Mouse (Mus musculus): Measurements from ENCODE around the gene Tmem72. TPM values are rescaled to one million over a fixed set of nuclear protein-coding genes. Genes with fewer than 3 reads are reported as not detected.

Gene Tmem72
- polyA plus RNA-seq, 1 experiment from 2014 or later = 0.03 TPM

GRCm38 (mm10) chr6:116636581-116637235 is 80.0 kb downstream of the Tmem72 start:
- Histone ChIP-seq H3K4me2 (no peak overlapping the region), H3K4me3 (ENCODE audit: low read depth, low read length) (no peak overlapping the region), H3K9me3 (ENCODE audit: control insufficient read depth, low read length) (no peaks in the 10 kb centered on the region), H3K36me3 (ENCODE audit: control insufficient read depth, insufficient read depth, low read length) (no peaks in the 10 kb centered on the region), H3K27ac (ENCODE audit: low read depth, low read length) (0 out of 2 replicates have a peak overlapping the region, but pooled peaks have one; percentile 56), H3K4me1 (replicated peaks; ENCODE audit: control insufficient read depth, insufficient read depth, low read length) (peaks cover 13% of the 10 kb centered on the region), H3K9ac (ENCODE audit: low read depth, low read length) (no peak overlapping the region), H3K27me3 (replicated peaks; ENCODE audit: control insufficient read depth, insufficient read depth, low read length) (no peaks in the 10 kb centered on the region; the same call in 1 of the 2 replicates)
- no peak for ATAC-seq (replicated peaks; ENCODE audit: low FRiP score)
- 75% methylated on average over 9 of the region's 9 CpGs for WGBS
- DNase-seq (ENCODE audit: low spot score) = no peak

GRCm38 (mm10) chr6:116635251-116636180 is 81.2 kb downstream of the Tmem72 start:
- peak; percentile 76 for ATAC-seq (replicated peaks; ENCODE audit: low FRiP score)
- Histone ChIP-seq H3K36me3 (ENCODE audit: control insufficient read depth, insufficient read depth, low read length) (no peaks in the 10 kb centered on the region), H3K4me3 (ENCODE audit: low read depth, low read length) (no peak overlapping the region), H3K4me2 (0 out of 2 replicates have a peak overlapping the region, but pooled peaks have one; percentile 1), H3K27me3 (replicated peaks; ENCODE audit: control insufficient read depth, insufficient read depth, low read length) (no peaks in the 10 kb centered on the region; the same call in 1 of the 2 replicates), H3K9ac (ENCODE audit: low read depth, low read length) (no peak overlapping the region), H3K27ac (ENCODE audit: low read depth, low read length) (peak overlapping the region; percentile 57), H3K4me1 (replicated peaks; ENCODE audit: control insufficient read depth, insufficient read depth, low read length) (peaks cover 13% of the 10 kb centered on the region), H3K9me3 (ENCODE audit: control insufficient read depth, low read length) (no peaks in the 10 kb centered on the region)
- peak; percentile 31 for DNase-seq (ENCODE audit: low spot score)
- WGBS = 45% methylated on average over 10 of the region's 10 CpGs

GRCm38 (mm10) chr6:116633741-116634695 is 82.7 kb downstream of the Tmem72 start:
- no peak overlapping the region for H3K4me3 ChIP-seq (ENCODE audit: low read depth, low read length)
- no peaks in the 10 kb centered on the region; the same call in 1 of the 2 replicates for H3K27me3 ChIP-seq (replicated peaks; ENCODE audit: control insufficient read depth, insufficient read depth, low read length)
- no peaks in the 10 kb centered on the region for H3K9me3 ChIP-seq (ENCODE audit: control insufficient read depth, low read length)
- ATAC-seq (replicated peaks; ENCODE audit: low FRiP score) = no peak
- no peaks in the 10 kb centered on the region for H3K36me3 ChIP-seq (ENCODE audit: control insufficient read depth, insufficient read depth, low read length)
- H3K9ac ChIP-seq (ENCODE audit: low read depth, low read length) = no peak overlapping the region
- DNase-seq (ENCODE audit: low spot score) = peak; percentile 28
- no peak overlapping the region for H3K27ac ChIP-seq (ENCODE audit: low read depth, low read length)
- peaks cover 16% of the 10 kb centered on the region for H3K4me1 ChIP-seq (replicated peaks; ENCODE audit: control insufficient read depth, insufficient read depth, low read length)
- 85% methylated on average over 17 of the region's 17 CpGs for WGBS
- no peak overlapping the region for H3K4me2 ChIP-seq

- Histone ChIP-seq H3K36me3 (ENCODE audit: control insufficient read depth, insufficient read depth, low read length) (no peaks in the 10 kb centered on the region; the same call in 1 of the 2 replicates), H3K4me3 (ENCODE audit: low read depth, low read length) (no peak overlapping the region), H3K4me2 (no peak overlapping the region), H3K27me3 (replicated peaks; ENCODE audit: control insufficient read depth, insufficient read depth, low read length) (no peaks in the 10 kb centered on the region; the same call in 1 of the 2 replicates), H3K27ac (ENCODE audit: low read depth, low read length) (no peak overlapping the region), H3K9ac (ENCODE audit: low read depth, low read length) (no peak overlapping the region), H3K9me3 (ENCODE audit: control insufficient read depth, low read length) (no peaks in the 10 kb centered on the region), H3K4me1 (replicated peaks; ENCODE audit: control insufficient read depth, insufficient read depth, low read length) (peaks cover 16% of the 10 kb centered on the region)
- DNase-seq (ENCODE audit: low spot score) (peak; percentile 28), ATAC-seq (replicated peaks; ENCODE audit: low FRiP score) (no peak)
- WGBS = 40% methylated on average over 1 of the region's 1 CpGs
Observed at GRCm38 (mm10) chr6:116632129-116632528, 84.6 kb downstream of the Tmem72 start.

GRCm38 (mm10) chr6:116629766-116630165 is 86.9 kb downstream of the Tmem72 start:
- Histone ChIP-seq H3K4me3 (ENCODE audit: low read depth, low read length) (no peak overlapping the region), H3K4me1 (replicated peaks; ENCODE audit: control insufficient read depth, insufficient read depth, low read length) (peaks cover 3% of the 10 kb centered on the region), H3K9ac (ENCODE audit: low read depth, low read length) (no peak overlapping the region), H3K9me3 (ENCODE audit: control insufficient read depth, low read length) (no peaks in the 10 kb centered on the region), H3K27ac (ENCODE audit: low read depth, low read length) (no peak overlapping the region), H3K36me3 (ENCODE audit: control insufficient read depth, insufficient read depth, low read length) (peaks cover 2% of the 10 kb centered on the region; the same call in 1 of the 2 replicates), H3K27me3 (replicated peaks; ENCODE audit: control insufficient read depth, insufficient read depth, low read length) (no peaks in the 10 kb centered on the region), H3K4me2 (no peak overlapping the region)
- no peak for DNase-seq (ENCODE audit: low spot score)
- ATAC-seq (replicated peaks; ENCODE audit: low FRiP score) = no peak
- 68% methylated on average over 10 of the region's 10 CpGs for WGBS

Small RNA genes within 50 kb of the gene (microRNA-seq; reads per million reads assigned to microRNA genes)
- gene Mir7043 (ENCODE audit: borderline number of aligned reads) = 2.1 reads per million

Other genes with a start within 250 kb of the Tmem72 start
- not detected in 2 replicates for gene Olfr211, start 227.8 kb downstream of the Tmem72 start, polyA plus RNA-seq (2014; fragmentation: Nextera tagmentation; extraction: Ambion mirVana)
- not detected in 2 replicates for gene Olfr212, start 210.4 kb downstream of the Tmem72 start, polyA plus RNA-seq (2014; fragmentation: Nextera tagmentation; extraction: Ambion mirVana)
- gene Olfr213, start 178.5 kb downstream of the Tmem72 start, polyA plus RNA-seq (2014; fragmentation: Nextera tagmentation; extraction: Ambion mirVana) = not detected in 2 replicates
- 0.33 and 0.56 TPM in 2 replicates for gene Gm5580, start 165.8 kb downstream of the Tmem72 start, polyA plus RNA-seq (2014; fragmentation: Nextera tagmentation; extraction: Ambion mirVana)
- not detected in 2 replicates for gene Olfr214, start 162.7 kb downstream of the Tmem72 start, polyA plus RNA-seq (2014; fragmentation: Nextera tagmentation; extraction: Ambion mirVana)
- gene Olfr215, start 132.7 kb downstream of the Tmem72 start, polyA plus RNA-seq (2014; fragmentation: Nextera tagmentation; extraction: Ambion mirVana) = not detected in 2 replicates
- gene Zfp422, start 87.9 kb downstream of the Tmem72 start, polyA plus RNA-seq (2014; fragmentation: Nextera tagmentation; extraction: Ambion mirVana) = 92.5 and 98.5 TPM in 2 replicates
- 5.3 and 6.1 TPM in 2 replicates for gene Depp1, start 66.3 kb downstream of the Tmem72 start, polyA plus RNA-seq (2014; fragmentation: Nextera tagmentation; extraction: Ambion mirVana)
- 4.8 and 4.9 TPM in 2 replicates for gene Rassf4, start 43.0 kb downstream of the Tmem72 start, polyA plus RNA-seq (2014; fragmentation: Nextera tagmentation; extraction: Ambion mirVana)

Measured in liver, embryonic 11.5 days (tissue).